Mouse (Mus musculus) liver, postnatal 0 days (tissue): ENCODE measurements around the gene Kremen1.

Experiments
- CTCF ChIP-seq: sonication (generic); IDR thresholded peaks from 2 replicates; pipeline ENCODE4 v1.5.1; 2016; ENCODE audit warnings: antibody characterized with exemption, low read depth
- EP300 ChIP-seq: IDR thresholded peaks from 2 replicates; pipeline ENCODE4 v1.6.1; 2016; ENCODE audit warnings: antibody characterized with exemption, low read depth, mild to moderate bottlenecking

DNA sequence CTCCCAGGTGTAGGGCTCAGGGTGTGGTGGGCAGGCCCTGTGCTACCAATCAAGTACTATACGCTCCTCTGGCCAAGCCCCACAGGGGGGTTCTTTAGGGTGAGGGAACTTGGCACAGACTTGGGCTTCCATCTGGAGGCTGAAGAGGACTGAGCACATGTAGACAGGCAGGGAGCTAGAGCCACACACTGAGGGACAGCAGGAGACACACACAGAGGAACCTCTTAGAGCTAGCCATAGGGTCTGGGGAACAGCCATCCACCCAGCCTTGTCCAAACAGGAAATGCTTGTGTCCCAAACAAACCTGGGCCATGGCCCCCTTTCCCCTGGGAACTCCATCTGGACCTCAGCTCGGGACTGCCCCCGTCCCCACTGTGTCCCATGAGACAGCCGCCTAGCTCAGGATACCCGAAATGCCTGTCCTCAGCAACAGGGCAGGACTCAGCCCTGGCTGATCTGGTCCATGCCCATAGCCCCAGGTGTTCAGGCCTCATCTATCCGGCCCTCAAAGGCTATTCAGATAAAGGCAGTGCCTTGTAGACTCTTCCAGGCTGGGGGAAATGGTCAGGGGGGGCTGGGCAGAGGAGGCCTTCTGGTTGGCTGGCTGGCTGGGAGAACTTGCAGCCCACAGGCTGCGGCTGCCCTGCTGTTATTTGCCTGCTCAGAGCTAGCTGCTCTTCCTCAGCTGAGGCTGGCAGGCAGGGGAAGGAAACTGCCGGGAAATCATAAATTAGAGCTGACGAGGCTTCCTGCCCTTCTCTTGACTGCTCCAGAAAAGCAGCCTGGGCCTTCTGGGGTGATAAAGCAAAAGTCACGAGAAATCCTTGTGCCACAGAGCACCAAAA is 106.2 kb downstream of the Kremen1 start:
- TF ChIP-seq CTCF (no peak), EP300 (no peak)
